In the genomic region with DNA sequence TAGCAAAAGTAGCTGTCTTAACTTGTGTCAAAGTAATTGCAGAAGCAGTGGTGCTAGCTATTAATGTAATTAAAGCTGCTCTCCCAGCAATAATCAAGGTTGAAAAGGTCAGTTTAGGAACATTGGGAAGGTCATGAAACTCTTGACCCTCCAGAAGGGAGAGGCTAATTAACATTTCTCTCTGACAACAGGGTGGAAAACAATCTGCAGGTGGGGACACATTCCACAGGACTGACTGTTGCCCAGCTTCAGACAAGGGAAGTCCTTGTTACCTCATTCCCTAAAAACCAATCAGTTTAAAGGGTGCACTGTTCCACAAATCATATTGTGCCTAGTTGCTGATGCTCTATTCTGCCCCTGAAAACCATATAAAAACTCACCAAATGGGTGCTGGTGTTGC, we compare ENCODE assay signal across 10 mouse cellular contexts.
"Had no signal": no experiment of that assay in that cellular context is flagged by ENCODE, and none has a peak within 500 bp of the region (broad histone marks: within the 10 kb centered on the region; RNA-seq: fewer than 3 reads in every experiment).

No protein-coding gene starts in this region.

- DNase-seq: kidney, postnatal 25 days; layer of hippocampus, adult 9-11 months; liver, embryonic 13.5 days; lung, adult 2 months; lung, postnatal 14 days; lung, postnatal 4 days; midbrain, embryonic 14.5 days; thymus, adult 2 months; thymus, postnatal 14 days; thymus, postnatal 4 days had no signal
